Mouse (Mus musculus): ENCODE results near the gene Hypk. TPM values are rescaled to one million over a fixed set of nuclear protein-coding genes. Genes with fewer than 3 reads are reported as not detected.

Hypk gene
- polyA plus RNA-seq, 1 experiment: 128 TPM

DNA sequence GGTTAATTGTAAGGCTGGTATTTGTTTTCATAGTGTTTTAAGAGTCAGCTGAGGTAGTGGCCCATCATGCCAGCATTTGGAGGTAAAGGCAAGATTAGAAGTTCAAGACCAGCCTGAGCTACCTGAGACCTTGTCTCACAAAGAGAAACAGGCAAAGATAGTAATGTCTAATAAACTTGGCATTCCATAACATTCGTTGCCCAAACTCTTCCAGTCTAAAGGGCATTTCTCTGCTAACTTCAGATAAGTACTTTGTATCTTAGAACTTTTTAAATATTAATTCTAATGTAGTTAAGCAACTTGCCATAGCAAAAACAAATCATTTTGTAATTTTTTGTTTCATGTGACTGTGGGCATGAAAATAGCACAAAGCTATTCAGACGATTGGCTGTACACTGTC is 29.9 kb upstream of the Hypk start:
- H3K4me1 ChIP-seq: peaks cover 25% of the 10 kb centered on the region
- H3K27me3 ChIP-seq (replicated peaks): no peaks in the 10 kb centered on the region
- TF ChIP-seq FLI1 (IDR thresholded peaks at IDR 0.05; ENCODE audit: low read length) (no peak), GATA1 (IDR thresholded peaks at IDR 0.05; ENCODE audit: borderline replicate concordance, low read length) (no peak)
- H3K9me3 ChIP-seq: no peaks in the 10 kb centered on the region
- H3K36me3 ChIP-seq (replicated peaks; ENCODE audit: low read length): peaks cover 89% of the 10 kb centered on the region
- H3K4me3 ChIP-seq (replicated peaks): no peak overlapping the region

DNA sequence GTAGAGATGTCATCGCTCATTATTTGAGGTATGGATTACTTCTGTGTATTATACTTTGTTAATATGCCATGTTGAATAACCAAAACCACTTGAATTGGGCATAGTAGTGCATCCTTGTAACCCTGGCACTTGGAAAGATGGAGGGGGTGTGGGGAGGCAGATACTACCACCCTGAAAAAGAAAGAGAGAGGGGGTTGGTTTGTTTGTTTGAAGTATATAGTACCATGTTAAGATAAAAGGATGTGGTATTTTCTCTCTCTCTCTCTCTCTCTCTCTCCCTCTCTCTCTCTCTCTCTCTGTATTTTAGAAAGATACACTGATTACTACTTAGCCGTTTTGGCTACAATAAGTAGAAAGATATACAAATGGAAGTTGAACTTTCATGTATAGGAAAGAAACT is 27.2 kb upstream of the Hypk start:
- Histone ChIP-seq H3K36me3 (replicated peaks; ENCODE audit: low read length) (peaks cover 93% of the 10 kb centered on the region), H3K4me1 (peaks cover 13% of the 10 kb centered on the region), H3K4me3 (replicated peaks) (no peak overlapping the region), H3K9me3 (no peaks in the 10 kb centered on the region), H3K27me3 (replicated peaks) (no peaks in the 10 kb centered on the region)
- TF ChIP-seq GATA1 (IDR thresholded peaks at IDR 0.05; ENCODE audit: borderline replicate concordance, low read length) (no peak), FLI1 (IDR thresholded peaks at IDR 0.05; ENCODE audit: low read length) (no peak)

DNA sequence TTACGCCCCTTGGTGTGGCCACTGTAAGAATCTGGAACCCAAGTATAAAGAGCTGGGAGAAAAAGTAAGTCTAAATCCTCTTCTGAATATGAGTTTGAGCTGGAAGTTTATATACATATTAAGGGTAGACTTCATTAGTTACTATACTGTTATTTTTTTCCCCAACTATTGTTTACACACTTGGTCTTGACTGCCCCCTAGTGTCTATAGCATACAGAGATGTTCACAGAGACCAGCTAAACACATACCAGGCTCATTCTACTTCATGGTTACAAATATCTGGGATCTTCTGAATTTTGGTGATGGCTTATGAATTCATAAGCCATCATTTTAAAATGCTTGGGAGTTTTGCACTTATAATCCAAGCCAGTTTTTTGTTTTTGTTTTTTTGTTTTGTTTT is 18.2 kb upstream of the Hypk start:
- H3K27me3 ChIP-seq (replicated peaks): no peaks in the 10 kb centered on the region
- no peak overlapping the region for H3K4me3 ChIP-seq (replicated peaks)
- TF ChIP-seq GATA1 (IDR thresholded peaks at IDR 0.05; ENCODE audit: borderline replicate concordance, low read length): no peak
- no peaks in the 10 kb centered on the region for H3K4me1 ChIP-seq
- peaks cover 93% of the 10 kb centered on the region for H3K36me3 ChIP-seq (replicated peaks; ENCODE audit: low read length)
- H3K9me3 ChIP-seq: no peaks in the 10 kb centered on the region

DNA sequence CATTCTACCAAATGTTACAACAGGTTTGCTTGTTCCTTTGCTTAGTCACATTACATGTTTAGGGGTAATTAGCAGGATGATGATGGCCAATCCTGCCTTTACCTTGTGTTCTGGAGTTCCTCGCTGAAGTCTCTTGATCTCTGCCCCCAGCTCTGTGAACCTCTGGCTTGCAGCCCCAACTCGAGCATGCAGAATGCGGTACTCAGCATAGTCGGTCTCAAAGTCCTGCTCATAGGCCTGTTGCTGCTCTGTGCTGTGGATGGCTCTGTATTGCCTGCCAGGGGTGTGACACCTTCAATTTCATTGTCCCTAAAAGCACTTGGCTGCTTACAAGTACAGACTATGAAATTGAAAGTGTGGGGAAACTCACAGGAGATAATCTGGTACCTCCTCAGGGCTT is 13.3 kb upstream of the Hypk start:
- Histone ChIP-seq H3K36me3 (replicated peaks; ENCODE audit: low read length) (peaks cover 52% of the 10 kb centered on the region), H3K27me3 (replicated peaks) (peaks cover 6% of the 10 kb centered on the region), H3K4me1 (peaks cover 25% of the 10 kb centered on the region), H3K9me3 (no peaks in the 10 kb centered on the region), H3K4me3 (replicated peaks) (no peak overlapping the region)
- TF ChIP-seq GATA1 (IDR thresholded peaks at IDR 0.05; ENCODE audit: borderline replicate concordance, low read length) (no peak), FLI1 (IDR thresholded peaks at IDR 0.05; ENCODE audit: low read length) (no peak)

DNA sequence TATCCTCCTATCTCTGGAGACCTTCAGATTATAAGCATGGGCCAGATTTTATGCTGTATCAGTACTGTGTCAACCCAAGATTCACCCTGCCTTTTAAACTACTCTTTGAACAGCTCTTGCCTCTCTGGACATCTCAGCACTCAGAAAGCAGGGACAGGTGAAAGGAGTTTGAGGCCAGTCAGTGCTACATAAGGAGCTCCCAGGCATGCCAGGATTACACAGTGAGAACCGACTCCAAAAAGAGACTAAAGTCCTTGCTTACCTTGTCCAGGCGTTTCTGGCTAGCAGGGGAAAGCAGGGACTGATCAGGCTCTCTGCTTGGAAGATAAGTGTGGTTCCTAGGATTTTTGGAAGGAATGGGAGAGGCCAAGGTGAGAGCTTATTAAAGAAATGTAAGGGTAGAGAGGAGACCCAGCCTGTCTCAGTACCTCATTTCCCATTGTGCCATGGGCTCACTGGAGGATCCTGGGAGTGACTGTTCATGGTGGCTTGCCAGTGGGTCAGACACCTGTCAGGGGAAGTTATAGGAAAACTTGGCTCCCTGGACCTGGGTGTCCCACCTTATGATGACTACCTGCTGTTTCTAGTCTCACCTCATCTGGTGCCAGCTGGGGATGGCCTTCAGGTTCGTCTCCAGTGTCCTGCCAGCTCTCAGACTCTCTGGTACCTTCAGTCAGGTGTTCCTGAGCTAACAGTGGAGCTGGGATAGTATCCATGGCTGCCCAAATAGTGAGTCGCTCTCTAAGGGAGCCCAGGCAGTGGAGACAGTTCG is 12.1 kb upstream of the Hypk start:
- Histone ChIP-seq H3K9me3 (no peaks in the 10 kb centered on the region), H3K4me3 (replicated peaks) (no peak overlapping the region), H3K36me3 (replicated peaks; ENCODE audit: low read length) (peaks cover 40% of the 10 kb centered on the region), H3K27me3 (replicated peaks) (peaks cover 6% of the 10 kb centered on the region), H3K4me1 (peaks cover 31% of the 10 kb centered on the region)
- TF ChIP-seq FLI1 (IDR thresholded peaks at IDR 0.05; ENCODE audit: low read length): no peak
- TF ChIP-seq GATA1 (IDR thresholded peaks at IDR 0.05; ENCODE audit: borderline replicate concordance, low read length): no peak

DNA sequence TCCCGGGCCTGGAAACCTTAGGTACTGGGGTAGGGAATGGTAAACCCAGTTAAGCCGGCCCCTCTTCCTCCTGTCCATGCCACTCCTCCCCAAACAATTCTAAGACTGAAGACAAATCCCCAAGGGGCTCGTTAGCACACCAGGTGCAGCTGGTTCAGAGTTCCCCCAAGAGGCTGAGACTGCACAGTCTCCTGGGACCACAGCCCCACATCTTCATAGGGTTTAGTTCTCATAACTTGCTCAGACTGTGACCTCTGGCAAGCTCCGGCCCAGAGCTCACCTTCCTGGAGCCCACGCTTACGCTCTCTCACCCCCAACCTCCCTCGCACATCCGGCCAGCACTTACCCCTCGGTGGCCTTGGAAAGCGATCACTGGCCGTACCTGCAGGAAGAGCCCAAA is 11.3 kb upstream of the Hypk start:
- peaks cover 39% of the 10 kb centered on the region for H3K4me1 ChIP-seq
- TF ChIP-seq GATA1 (IDR thresholded peaks at IDR 0.05; ENCODE audit: borderline replicate concordance, low read length): no peak
- no peak for TF ChIP-seq FLI1 (IDR thresholded peaks at IDR 0.05; ENCODE audit: low read length)
- H3K36me3 ChIP-seq (replicated peaks; ENCODE audit: low read length): peaks cover 37% of the 10 kb centered on the region
- H3K4me3 ChIP-seq (replicated peaks): peak overlapping the region; percentile 91
- H3K9me3 ChIP-seq: no peaks in the 10 kb centered on the region
- H3K27me3 ChIP-seq (replicated peaks): peaks cover 6% of the 10 kb centered on the region

DNA sequence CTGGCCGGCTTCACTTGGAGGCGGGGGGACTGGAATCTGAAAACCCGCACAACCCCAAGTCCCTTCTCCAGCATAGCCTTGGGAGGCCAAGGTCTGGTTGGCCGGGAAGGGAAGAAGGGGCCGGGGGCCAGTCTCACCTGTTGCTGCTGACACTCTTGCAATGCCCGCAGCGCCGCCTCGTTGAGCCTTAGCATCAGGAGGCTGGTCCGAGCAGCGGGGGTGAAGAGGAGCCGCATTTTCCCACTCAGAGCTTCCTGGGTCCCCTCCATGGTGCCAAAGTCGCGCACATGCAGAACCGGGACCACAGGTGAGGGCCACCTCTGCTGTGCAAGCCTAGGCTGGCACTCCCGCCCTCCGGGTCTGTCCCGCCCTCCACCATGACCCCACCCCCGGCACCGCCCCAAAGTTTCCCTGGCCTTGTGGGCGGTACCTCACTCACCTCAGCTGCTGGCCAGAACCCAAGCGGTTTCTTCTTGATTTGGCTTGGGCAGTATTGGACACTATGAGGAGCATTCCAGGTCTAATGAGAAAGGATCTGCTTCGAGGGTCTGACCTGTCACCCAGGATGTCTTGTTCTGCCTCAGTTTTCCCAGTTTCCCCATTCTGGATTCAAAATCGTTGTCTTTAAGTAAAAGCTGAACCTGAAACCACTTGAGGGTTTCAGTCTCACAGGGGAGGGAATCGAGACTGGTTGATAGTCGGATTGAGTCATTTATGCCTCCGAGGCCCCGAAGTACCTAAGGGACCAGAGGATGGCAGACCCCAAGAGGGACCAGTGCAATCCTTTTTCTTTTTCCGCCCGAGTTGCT is 10.6 kb upstream of the Hypk start:
- H3K9me3 ChIP-seq: no peaks in the 10 kb centered on the region

DNA sequence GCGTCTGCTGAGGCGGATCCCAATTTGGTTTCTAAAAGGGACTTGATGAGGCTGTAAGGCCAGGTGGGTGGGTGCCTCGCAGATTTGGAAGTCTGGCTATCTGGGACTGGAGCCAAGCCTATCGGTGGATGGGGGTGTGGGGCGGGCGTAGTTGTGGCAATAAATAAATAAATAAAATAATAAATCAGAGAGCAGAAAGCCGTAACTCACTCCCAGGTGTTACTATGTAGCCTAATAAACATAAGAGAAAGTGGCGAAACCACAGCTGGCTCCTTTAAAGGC is 10.1 kb upstream of the Hypk start:
- Histone ChIP-seq H3K4me3 (replicated peaks) (peak overlapping the region; percentile 91), H3K9me3 (no peaks in the 10 kb centered on the region), H3K4me1 (peaks cover 51% of the 10 kb centered on the region), H3K36me3 (replicated peaks; ENCODE audit: low read length) (peaks cover 26% of the 10 kb centered on the region), H3K27me3 (replicated peaks) (peaks cover 6% of the 10 kb centered on the region)
- TF ChIP-seq GATA1 (IDR thresholded peaks at IDR 0.05; ENCODE audit: borderline replicate concordance, low read length): no peak
- TF ChIP-seq FLI1 (IDR thresholded peaks at IDR 0.05; ENCODE audit: low read length): no peak

More for the DNA sequence above, 10.6 kb upstream of the Hypk start:
- Histone ChIP-seq H3K36me3 (replicated peaks; ENCODE audit: low read length) (peaks cover 32% of the 10 kb centered on the region), H3K4me1 (peaks cover 46% of the 10 kb centered on the region), H3K27me3 (replicated peaks) (peaks cover 6% of the 10 kb centered on the region), H3K4me3 (replicated peaks) (peak overlapping the region; percentile 91)
- no peak for TF ChIP-seq GATA1 (IDR thresholded peaks at IDR 0.05; ENCODE audit: borderline replicate concordance, low read length)
- no peak for TF ChIP-seq FLI1 (IDR thresholded peaks at IDR 0.05; ENCODE audit: low read length)

DNA sequence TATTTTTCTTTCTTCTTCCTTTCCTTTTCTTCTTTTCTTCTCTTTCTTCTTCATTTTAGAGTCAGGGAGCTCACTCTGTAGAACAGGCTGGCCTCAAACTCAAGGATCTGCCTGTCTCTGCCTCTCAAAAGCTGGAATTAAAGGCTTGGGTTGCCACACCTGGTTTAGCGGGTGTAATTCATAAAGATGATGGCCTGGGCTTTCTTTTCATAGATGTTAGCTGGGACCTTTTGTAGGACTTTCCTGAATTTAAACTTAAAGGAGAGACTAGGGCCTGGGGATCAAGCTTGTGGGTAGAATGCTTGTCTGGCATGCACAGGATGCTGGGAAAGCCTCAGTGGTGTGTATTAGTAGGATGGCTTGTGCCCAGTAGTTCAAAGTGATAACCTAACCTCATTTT is 8.9 kb upstream of the Hypk start, which contains the start of gene Ell3:
Gene Ell3 (minus strand): TSS at position 101 of the 400 bp plus-strand sequence.
- no peak for TF ChIP-seq FLI1 (IDR thresholded peaks at IDR 0.05; ENCODE audit: low read length)
- TF ChIP-seq GATA1 (IDR thresholded peaks at IDR 0.05; ENCODE audit: borderline replicate concordance, low read length): no peak
- H3K4me3 ChIP-seq (replicated peaks): no peak within 1 kb of the TSS

DNA sequence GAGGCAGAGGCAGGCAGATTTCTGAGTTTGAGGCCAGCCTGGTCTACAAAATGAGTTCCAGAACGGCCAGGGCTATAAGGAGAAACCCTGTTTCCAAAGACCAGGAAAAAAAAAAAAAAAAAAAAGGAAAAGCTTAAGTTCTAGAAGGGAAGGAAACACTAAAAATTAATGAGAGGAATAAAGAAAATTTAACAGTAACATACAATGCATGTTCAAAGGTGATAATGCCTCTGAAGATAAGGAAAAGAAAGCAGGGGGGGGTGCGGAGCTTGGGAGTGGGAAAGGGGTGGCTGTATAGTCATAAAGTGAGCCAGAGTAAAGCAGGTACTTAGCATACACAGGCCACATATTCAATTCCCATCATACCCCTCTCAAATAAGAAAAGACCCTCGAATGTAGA is 8.0 kb upstream of the Hypk start:
- Histone ChIP-seq H3K4me1 (peaks cover 54% of the 10 kb centered on the region), H3K27me3 (replicated peaks) (peaks cover 6% of the 10 kb centered on the region), H3K4me3 (replicated peaks) (no peak overlapping the region), H3K36me3 (replicated peaks; ENCODE audit: low read length) (peaks cover 5% of the 10 kb centered on the region), H3K9me3 (no peaks in the 10 kb centered on the region)
- TF ChIP-seq GATA1 (IDR thresholded peaks at IDR 0.05; ENCODE audit: borderline replicate concordance, low read length) (no peak), FLI1 (IDR thresholded peaks at IDR 0.05; ENCODE audit: low read length) (no peak)

More for the DNA sequence above, 8.9 kb upstream of the Hypk start, which contains the start of gene Ell3:
- Histone ChIP-seq H3K36me3 (replicated peaks; ENCODE audit: low read length) (peaks cover 15% of the 10 kb centered on the region), H3K9me3 (no peaks in the 10 kb centered on the region), H3K4me1 (peaks cover 54% of the 10 kb centered on the region), H3K27me3 (replicated peaks) (peaks cover 6% of the 10 kb centered on the region)
